ENCODE assay signal across 9 mouse cellular contexts in the genomic region with DNA sequence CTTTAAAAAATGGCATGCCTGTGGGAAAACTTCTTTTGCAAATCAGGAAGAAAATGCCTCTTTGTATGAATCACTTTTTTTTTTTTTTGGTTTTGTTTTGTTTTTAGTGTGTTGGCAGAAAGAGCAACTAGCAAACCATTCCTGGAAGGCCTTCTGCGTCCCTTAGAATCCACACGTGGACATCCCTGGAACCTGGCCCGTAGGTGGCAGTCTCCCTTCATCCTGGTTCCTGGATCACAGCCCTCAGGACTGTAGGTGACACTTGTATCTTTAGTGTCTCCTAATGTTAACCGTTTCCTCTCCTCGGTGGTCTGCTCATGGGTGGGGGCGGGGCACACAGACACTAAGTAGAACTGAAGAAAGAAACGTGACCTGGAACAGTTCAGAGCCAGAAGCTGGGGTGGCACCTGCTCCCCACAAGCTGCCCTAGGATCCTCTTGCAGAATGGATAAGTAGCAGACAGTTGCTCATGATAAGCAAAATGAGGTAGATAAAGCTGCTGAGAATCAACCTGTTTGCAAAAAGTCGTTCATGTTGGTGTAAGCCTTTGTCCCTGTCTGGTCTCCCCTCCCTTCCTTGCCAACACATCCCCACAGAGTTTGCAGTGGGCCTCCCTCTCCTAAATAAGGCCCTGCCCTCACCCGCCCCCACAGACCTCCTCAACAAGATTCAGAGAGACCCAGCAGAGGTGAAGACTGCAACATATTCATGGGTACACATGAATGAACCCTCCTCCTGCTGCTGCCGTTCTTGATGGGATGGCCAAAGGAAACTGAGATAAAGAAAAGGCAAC. TPM values are rescaled to one million over a fixed set of nuclear protein-coding genes. Genes with fewer than 3 reads are reported as not detected.
A peak's percentile ranks its signal among the peaks of the same experiment; 100 is the strongest.
DNase-seq lines count a peak whose midpoint lies in the region; ATAC-seq lines count a peak whose summit lies in the region.
"Had no signal": no experiment of that assay in that cellular context is flagged by ENCODE, and none has a peak within 500 bp of the region (broad histone marks: within the 10 kb centered on the region; RNA-seq: fewer than 3 reads in every experiment).

No protein-coding gene starts in this region.

- no peak overlapping the region for H3K4me2 ChIP-seq in hindbrain, embryonic 13.5 days
- peak overlapping the region; percentile 38 for H3K4me2 ChIP-seq in liver, embryonic 11.5 days
- H3K4me2 ChIP-seq in neural tube, embryonic 13.5 days = no peak overlapping the region
- H3K4me2 ChIP-seq: embryonic facial prominence, embryonic 15.5 days had no signal

- H3K4me3 ChIP-seq in hindbrain, embryonic 13.5 days = no peak overlapping the region
- no peak overlapping the region for H3K4me3 ChIP-seq in liver, embryonic 11.5 days (ENCODE audit: low read depth, low read length)
- H3K4me3 ChIP-seq in neural tube, embryonic 13.5 days = no peak overlapping the region
- H3K4me3 ChIP-seq: embryonic facial prominence, embryonic 15.5 days had no signal

- no peak overlapping the region; the same call in 1 of the 2 replicates for H3K9ac ChIP-seq in hindbrain, embryonic 13.5 days
- H3K9ac ChIP-seq in liver, embryonic 11.5 days (ENCODE audit: low read depth, low read length) = 0 out of 2 replicates have a peak overlapping the region, but pooled peaks have one; percentile 38
- H3K9ac ChIP-seq in neural tube, embryonic 13.5 days = no peak overlapping the region
- H3K9ac ChIP-seq: embryonic facial prominence, embryonic 15.5 days had no signal

- peak overlapping the region; percentile 62; the same call in 1 of the 2 replicates for H3K27ac ChIP-seq in hindbrain, embryonic 13.5 days
- H3K27ac ChIP-seq in liver, embryonic 11.5 days (ENCODE audit: low read depth, low read length) = peak overlapping the region; percentile 51
- H3K27ac ChIP-seq in neural tube, embryonic 13.5 days (replicated peaks) = no peak overlapping the region
- H3K27ac ChIP-seq: embryonic facial prominence, embryonic 15.5 days; macrophage had no signal

- ATAC-seq in hindbrain, embryonic 13.5 days (ENCODE audit: low FRiP score) = peak; percentile 25; the same call in 1 of the 2 replicates
- peak; percentile 72 for ATAC-seq in liver, embryonic 11.5 days (replicated peaks; ENCODE audit: low FRiP score)
- ATAC-seq in neural tube, embryonic 13.5 days (ENCODE audit: low read depth) = peak; percentile 60

- no peaks in the 10 kb centered on the region for H3K27me3 ChIP-seq in hindbrain, embryonic 13.5 days
- H3K27me3 ChIP-seq in liver, embryonic 11.5 days (replicated peaks; ENCODE audit: control insufficient read depth, insufficient read depth, low read length) = peaks cover 4% of the 10 kb centered on the region; the same call in 1 of the 2 replicates
- H3K27me3 ChIP-seq in neural tube, embryonic 13.5 days = no peaks in the 10 kb centered on the region
- H3K27me3 ChIP-seq: embryonic facial prominence, embryonic 15.5 days had no signal

- DNase-seq in ES-CJ7 (ENCODE audit: low read depth, low spot score) (peak; percentile 58), ZHBTc4 (ENCODE audit: low read depth, low spot score) (peak; percentile 31)
- DNase-seq in embryo, embryonic 11 days = peak; percentile 61
- DNase-seq in liver, embryonic 11.5 days (ENCODE audit: low spot score) = no peak
- no peak for DNase-seq in spleen, postnatal 10 days (ENCODE audit: low spot score in 2 of 2)

- 27% methylated on average over 10 of the region's 10 CpGs for WGBS in hindbrain, embryonic 13.5 days
- WGBS in liver, embryonic 11.5 days = 22% methylated on average over 10 of the region's 10 CpGs
- 24% methylated on average over 10 of the region's 10 CpGs for WGBS in neural tube, embryonic 13.5 days

- no peaks in the 10 kb centered on the region for H3K9me3 ChIP-seq in hindbrain, embryonic 13.5 days
- H3K9me3 ChIP-seq in liver, embryonic 11.5 days (ENCODE audit: control insufficient read depth, low read length) = no peaks in the 10 kb centered on the region
- no peaks in the 10 kb centered on the region for H3K9me3 ChIP-seq in neural tube, embryonic 13.5 days
- H3K9me3 ChIP-seq: embryonic facial prominence, embryonic 15.5 days had no signal

- H3K36me3 ChIP-seq in hindbrain, embryonic 13.5 days = no peaks in the 10 kb centered on the region
- H3K36me3 ChIP-seq in liver, embryonic 11.5 days (ENCODE audit: control insufficient read depth, insufficient read depth, low read length) = no peaks in the 10 kb centered on the region
- H3K36me3 ChIP-seq in neural tube, embryonic 13.5 days = no peaks in the 10 kb centered on the region
- H3K36me3 ChIP-seq: embryonic facial prominence, embryonic 15.5 days had no signal

- peaks cover 14% of the 10 kb centered on the region for H3K4me1 ChIP-seq in hindbrain, embryonic 13.5 days (replicated peaks)
- peaks cover 38% of the 10 kb centered on the region for H3K4me1 ChIP-seq in liver, embryonic 11.5 days (replicated peaks; ENCODE audit: control insufficient read depth, insufficient read depth, low read length)
- H3K4me1 ChIP-seq in neural tube, embryonic 13.5 days (replicated peaks) = peaks cover 11% of the 10 kb centered on the region

RNA-seq across cellular contexts. Expression of a gene that starts 52.6 kb away (rescaled TPM):
- 7.0 and 7.1 TPM in 2 replicates for polyA plus RNA-seq in hindbrain, embryonic 13.5 days (2015; fragmentation: Nextera tagmentation; extraction: Ambion mirVana)
- 0.39 and 1.0 TPM in 2 replicates for polyA plus RNA-seq in liver, embryonic 11.5 days (2014; fragmentation: Nextera tagmentation; extraction: Ambion mirVana)
- 6.0 and 7.5 TPM in 2 replicates for polyA plus RNA-seq in neural tube, embryonic 13.5 days (2015; fragmentation: Nextera tagmentation; extraction: Ambion mirVana)

Comparison
In these comparisons a context has a peak if more than half of its experiments do, and no peak if none do; other contexts are left out.
1. DNase-seq: peak in ES-CJ7 (single experiment), ZHBTc4 (single experiment) and embryo, embryonic 11 days (single experiment); none in liver, embryonic 11.5 days (single experiment) and spleen, postnatal 10 days (0 of 2).
2. Peak in every context shown above with its lines, with median percentiles within 50 percentile points of each other: ATAC-seq.